Mouse (Mus musculus): ENCODE data around the gene AV320801. TPM values are rescaled to one million over a fixed set of nuclear protein-coding genes. Genes with fewer than 3 reads are reported as not detected.

The AV320801 gene
- not detected for polyA plus RNA-seq (2014; fragmentation: Illumina TruSeq; extraction: RNeasy Lipid Tissue Mini Kit (QIAGEN cat#74804); ENCODE audit: low read depth, low replicate concordance)

GRCm38 (mm10) chrX:135494288-135494687, at the start of gene AV320801:
TSS of gene AV320801 (plus strand) at chrX:135494588.

Other genes with a start within 250 kb of the AV320801 start
- gene Pramel3, start 192.3 kb upstream of the AV320801 start, polyA plus RNA-seq (2014; fragmentation: Illumina TruSeq; extraction: RNeasy Lipid Tissue Mini Kit (QIAGEN cat#74804); ENCODE audit: low read depth, low replicate concordance): not detected
- not detected for gene Gm5128, start 121.3 kb upstream of the AV320801 start, polyA plus RNA-seq (2014; fragmentation: Illumina TruSeq; extraction: RNeasy Lipid Tissue Mini Kit (QIAGEN cat#74804); ENCODE audit: low read depth, low replicate concordance)
- not detected for gene Gm7903, start 60.8 kb upstream of the AV320801 start, polyA plus RNA-seq (2014; fragmentation: Illumina TruSeq; extraction: RNeasy Lipid Tissue Mini Kit (QIAGEN cat#74804); ENCODE audit: low read depth, low replicate concordance)
- not detected for gene Nxf7, start 104.2 kb downstream of the AV320801 start, polyA plus RNA-seq (2014; fragmentation: Illumina TruSeq; extraction: RNeasy Lipid Tissue Mini Kit (QIAGEN cat#74804); ENCODE audit: low read depth, low replicate concordance)
- gene Prame, start 133.1 kb downstream of the AV320801 start, polyA plus RNA-seq (2014; fragmentation: Illumina TruSeq; extraction: RNeasy Lipid Tissue Mini Kit (QIAGEN cat#74804); ENCODE audit: low read depth, low replicate concordance): not detected
- gene Tcp11x2, start 199.2 kb downstream of the AV320801 start, polyA plus RNA-seq (2014; fragmentation: Illumina TruSeq; extraction: RNeasy Lipid Tissue Mini Kit (QIAGEN cat#74804); ENCODE audit: low read depth, low replicate concordance): not detected
- not detected for gene Tmsb15a, start 230.7 kb downstream of the AV320801 start, polyA plus RNA-seq (2014; fragmentation: Illumina TruSeq; extraction: RNeasy Lipid Tissue Mini Kit (QIAGEN cat#74804); ENCODE audit: low read depth, low replicate concordance)
- gene Armcx5, start 248.1 kb downstream of the AV320801 start, polyA plus RNA-seq (2014; fragmentation: Illumina TruSeq; extraction: RNeasy Lipid Tissue Mini Kit (QIAGEN cat#74804); ENCODE audit: low read depth, low replicate concordance): 8.9 TPM
- 24.2 TPM for gene Gprasp1, start 248.1 kb downstream of the AV320801 start, polyA plus RNA-seq (2014; fragmentation: Illumina TruSeq; extraction: RNeasy Lipid Tissue Mini Kit (QIAGEN cat#74804); ENCODE audit: low read depth, low replicate concordance)

Data from heart, adult 10 weeks (tissue).